Mouse (Mus musculus) B cell, adult 67 days (primary cell): ENCODE data around the gene Papss1. TPM values are rescaled to one million over a fixed set of nuclear protein-coding genes. Genes with fewer than 3 reads are reported as not detected.

Source experiments
- total RNA-seq, 2 experiments: library from RNA; stranded (reverse); gene quantifications; 4 replicates each; pipeline ENCODE4 v1.2.4; 2023

The Papss1 gene
- total RNA-seq, result 10 to 100 TPM; 15.5 to 16.0 TPM

DNA sequence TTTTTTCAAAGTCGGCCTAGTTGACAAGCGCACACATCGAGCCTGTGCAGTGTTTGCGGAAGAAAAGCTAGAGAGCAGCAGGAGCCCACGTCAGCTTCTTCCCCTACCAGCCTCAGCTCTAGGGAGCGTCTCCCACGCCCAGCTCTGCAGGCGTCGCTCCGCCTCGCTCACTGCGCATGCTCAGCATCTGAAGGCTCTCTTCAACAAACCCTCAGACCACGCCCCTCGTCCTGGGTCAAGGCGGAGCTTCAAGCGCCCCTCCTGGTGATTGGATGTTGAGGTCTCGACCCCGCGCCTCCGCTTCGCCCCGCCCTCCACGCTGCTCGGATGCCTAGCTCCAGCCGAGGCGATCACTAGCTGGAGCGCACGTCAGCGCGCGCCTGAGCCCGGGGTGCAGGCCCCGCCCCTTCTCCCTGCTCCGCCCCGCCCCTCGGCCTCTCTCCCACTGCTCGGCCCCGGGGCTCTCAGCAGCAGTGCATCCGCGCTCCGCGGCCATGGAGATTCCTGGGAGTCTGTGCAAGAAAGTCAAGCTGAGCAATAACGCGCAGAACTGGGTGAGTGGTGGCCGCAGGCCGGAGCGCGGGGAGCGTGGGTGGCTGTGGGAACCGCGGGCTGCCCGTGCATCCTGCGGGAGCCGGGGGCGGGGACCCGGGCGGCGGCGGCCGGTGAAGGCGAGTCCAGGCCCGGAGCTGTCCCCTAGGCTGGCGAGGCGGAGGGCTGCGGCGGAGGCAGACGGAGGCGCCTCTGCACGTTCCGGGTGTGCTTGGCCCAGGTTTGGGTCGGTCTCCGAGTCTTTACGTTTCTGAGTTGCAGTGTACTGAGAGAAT is at the start of gene Papss1:
TSS of gene Papss1 (plus strand) at position 339 of the 827 bp plus-strand sequence.

Other genes with a start within 250 kb of the Papss1 start
- under 1 TPM in 1 of 2 experiments, not detected in 1; 0.09 TPM for gene Sgms2, start 73.4 kb upstream of the Papss1 start, total RNA-seq